Comparison of ENCODE assay signal across 7 mouse cellular contexts in genomic region chr17:22225422-22226012, GRCm38 (mm10). TPM values are rescaled to one million over a fixed set of nuclear protein-coding genes. Genes with fewer than 3 reads are reported as not detected.
DNase-seq lines count a peak whose midpoint lies in the region; ATAC-seq and TF ChIP-seq lines count a peak whose summit lies in the region.
"Not testable (repeated sequence)": the region's sequence is repeated elsewhere in the genome, so short reads cannot be mapped to it uniquely, and the experiment has no call there.

TSS of gene Zfp994 (minus strand) at chr17:22225616.

- peak within 1 kb of the TSS; percentile 71 for H3K9ac ChIP-seq in intestine, postnatal 0 days (ENCODE audit: low read depth, low read length)
- peak within 1 kb of the TSS; percentile 62 for H3K9ac ChIP-seq in midbrain, embryonic 12.5 days (replicated peaks)

- H3K27ac ChIP-seq in embryonic facial prominence, embryonic 10.5 days (replicated peaks): peak within 1 kb of the TSS; percentile 81
- H3K27ac ChIP-seq in intestine, postnatal 0 days (ENCODE audit: low read depth, low read length): peak within 1 kb of the TSS; percentile 92
- peak within 1 kb of the TSS; percentile 70 for H3K27ac ChIP-seq in midbrain, embryonic 12.5 days (replicated peaks)
- peak within 1 kb of the TSS; percentile 84; the same call in 1 of the 2 replicates for H3K27ac ChIP-seq in small intestine, adult 2 months (ENCODE audit: insufficient read depth, low read depth, low read length)

- not testable (repeated sequence) for H3K36me3 ChIP-seq in embryonic facial prominence, embryonic 10.5 days (replicated peaks); intestine, postnatal 0 days (ENCODE audit: control insufficient read depth, insufficient read depth); midbrain, embryonic 12.5 days; small intestine, adult 2 months (ENCODE audit: control insufficient read depth, insufficient read depth, low read length)

- peak; percentile 95 for DNase-seq in adrenal gland, postnatal 10 days
- DNase-seq in embryonic facial prominence, embryonic 10.5 days (ENCODE audit: low spot score): peak; percentile 87
- DNase-seq in gonadal fat pad, adult 2 months (ENCODE audit: low read depth): peak; percentile 92
- DNase-seq in left cerebral cortex, postnatal 4 days: peak; percentile 93

- H3K9me3 ChIP-seq in embryonic facial prominence, embryonic 10.5 days; intestine, postnatal 0 days (ENCODE audit: control insufficient read depth); midbrain, embryonic 12.5 days: not testable (repeated sequence)

- TF ChIP-seq POLR2A in small intestine, adult 2 months (IDR thresholded peaks at IDR 0.05; ENCODE audit: low read depth, low read length): peak; percentile 85

- under 1% methylated on average over 23 of the region's 23 CpGs for WGBS in embryonic facial prominence, embryonic 10.5 days
- WGBS in intestine, postnatal 0 days: under 1% methylated on average over 23 of the region's 23 CpGs
- WGBS in midbrain, embryonic 12.5 days: under 1% methylated on average over 23 of the region's 23 CpGs
- under 1% methylated on average over 23 of the region's 23 CpGs for WGBS in small intestine, adult 2 months

- not testable (repeated sequence) for H3K27me3 ChIP-seq in embryonic facial prominence, embryonic 10.5 days (replicated peaks; ENCODE audit: low read depth, poor library complexity, severe bottlenecking); intestine, postnatal 0 days (replicated peaks; ENCODE audit: control insufficient read depth, insufficient read depth, low read length); midbrain, embryonic 12.5 days; small intestine, adult 2 months (ENCODE audit: control insufficient read depth, insufficient read depth, low read length)

- H3K4me3 ChIP-seq in embryonic facial prominence, embryonic 10.5 days: peak within 1 kb of the TSS; percentile 71
- peak within 1 kb of the TSS; percentile 60 for H3K4me3 ChIP-seq in intestine, postnatal 0 days (ENCODE audit: low read depth, low read length)
- peak within 1 kb of the TSS; percentile 65 for H3K4me3 ChIP-seq in midbrain, embryonic 12.5 days
- peak within 1 kb of the TSS; percentile 99 for H3K4me3 ChIP-seq in small intestine, adult 2 months (ENCODE audit: low read depth, low read length)

- H3K4me1 ChIP-seq in embryonic facial prominence, embryonic 10.5 days; intestine, postnatal 0 days (replicated peaks; ENCODE audit: control insufficient read depth, insufficient read depth, low read length); midbrain, embryonic 12.5 days; small intestine, adult 2 months (ENCODE audit: control insufficient read depth, insufficient read depth, insufficient read length, low read length): not testable (repeated sequence)

- peak; percentile 100 for ATAC-seq in intestine, postnatal 0 days
- ATAC-seq in midbrain, embryonic 12.5 days (ENCODE audit: low FRiP score, low read depth): peak; percentile 100

- intact Hi-C loops in left cerebral cortex, postnatal 4 days (cut with DNase I): not testable (repeated sequence)

- TF ChIP-seq CTCF in intestine, postnatal 0 days (IDR thresholded peaks at IDR 0.05; ENCODE audit: low read depth): peak; percentile 64
- not testable (repeated sequence) for TF ChIP-seq CTCF in small intestine, adult 2 months (IDR thresholded peaks at IDR 0.05; ENCODE audit: extremely low read depth, insufficient read length, insufficient replicate concordance, low read depth, low read length)

- H3K4me2 ChIP-seq in intestine, postnatal 0 days (replicated peaks; ENCODE audit: low read depth): peak within 1 kb of the TSS; percentile 69
- peak within 1 kb of the TSS; percentile 56 for H3K4me2 ChIP-seq in midbrain, embryonic 12.5 days (replicated peaks)

RNA-seq across cellular contexts. Expression of gene Zfp994, which starts in this region (rescaled TPM):
- total RNA-seq in adrenal gland, postnatal 10 days (2021): 1 to 10 TPM; 3.9 to 4.9 TPM
- polyA plus RNA-seq in embryonic facial prominence, embryonic 10.5 days (2016; fragmentation: Nextera tagmentation; extraction: Ambion mirVana): 1.9 TPM in 2 replicates
- 0.47 and 0.48 TPM in 2 replicates for polyA plus RNA-seq in gonadal fat pad, adult 2 months (2012; rRNA removed)
- 3.6 TPM in 2 replicates for polyA plus RNA-seq in intestine, postnatal 0 days (2015; fragmentation: Nextera tagmentation; extraction: Ambion mirVana)
- total RNA-seq in left cerebral cortex, postnatal 4 days (2021): 1 to 10 TPM; 5.6 to 6.0 TPM
- polyA plus RNA-seq in midbrain, embryonic 12.5 days (2016; fragmentation: Nextera tagmentation; extraction: Ambion mirVana): 3.6 and 4.2 TPM in 2 replicates
- polyA plus RNA-seq in small intestine, adult 2 months (2012; rRNA removed): 0.03 and 0.04 TPM in 2 replicates

Comparison
In these comparisons a context has a peak if more than half of its experiments do, and no peak if none do; other contexts are left out.
1. Peak in every context shown above with its lines: DNase-seq, ATAC-seq, H3K4me3 ChIP-seq and H3K27ac ChIP-seq.
2. Peak in DNase-seq in gonadal fat pad, adult 2 months; RNA of the gene not detected or under 1 TPM.